Mouse (Mus musculus): ENCODE measurements around the gene Kcnrg. TPM values are rescaled to one million over a fixed set of nuclear protein-coding genes. Genes with fewer than 3 reads are reported as not detected.

The Kcnrg gene
- total RNA-seq, 4 experiments from 2014 or later: 0.12 to 0.34 TPM; not detected in 2

DNA sequence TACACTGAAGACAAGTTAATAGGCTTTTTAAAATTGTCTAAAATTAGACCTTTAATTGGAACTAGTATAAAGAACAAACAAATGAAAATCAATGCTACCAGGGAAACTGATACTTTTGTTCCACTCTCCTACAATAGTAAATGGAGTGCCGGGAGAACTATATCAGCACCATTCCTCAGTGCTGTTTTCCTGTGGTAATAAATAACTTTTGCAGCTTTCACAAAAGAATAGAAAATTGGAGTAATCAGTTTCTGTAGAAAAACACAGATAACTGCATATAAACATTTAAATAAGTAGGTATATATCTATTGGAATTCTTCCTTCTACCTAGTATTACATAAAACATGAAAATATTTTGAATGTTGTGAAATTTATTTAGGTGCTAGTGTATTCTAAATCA is 38.3 kb downstream of the Kcnrg start:
- DNase-seq (ENCODE audit: low spot score in 2 of 2): no peak

GRCm38 (mm10) chr14:61647182-61647880 is 40.1 kb downstream of the Kcnrg start:
- DNase-seq (ENCODE audit: low spot score in 2 of 2): peak in 1 of 2 experiments; percentile 18

GRCm38 (mm10) chr14:61647881-61648684 is 40.8 kb downstream of the Kcnrg start:
- DNase-seq (ENCODE audit: low spot score in 2 of 2): peak in 1 of 2 experiments; percentile 12

- DNase-seq (ENCODE audit: low spot score in 2 of 2): peak; percentile 92 to 95
Measured at GRCm38 (mm10) chr14:61648685-61649504, 41.6 kb downstream of the Kcnrg start.

DNA sequence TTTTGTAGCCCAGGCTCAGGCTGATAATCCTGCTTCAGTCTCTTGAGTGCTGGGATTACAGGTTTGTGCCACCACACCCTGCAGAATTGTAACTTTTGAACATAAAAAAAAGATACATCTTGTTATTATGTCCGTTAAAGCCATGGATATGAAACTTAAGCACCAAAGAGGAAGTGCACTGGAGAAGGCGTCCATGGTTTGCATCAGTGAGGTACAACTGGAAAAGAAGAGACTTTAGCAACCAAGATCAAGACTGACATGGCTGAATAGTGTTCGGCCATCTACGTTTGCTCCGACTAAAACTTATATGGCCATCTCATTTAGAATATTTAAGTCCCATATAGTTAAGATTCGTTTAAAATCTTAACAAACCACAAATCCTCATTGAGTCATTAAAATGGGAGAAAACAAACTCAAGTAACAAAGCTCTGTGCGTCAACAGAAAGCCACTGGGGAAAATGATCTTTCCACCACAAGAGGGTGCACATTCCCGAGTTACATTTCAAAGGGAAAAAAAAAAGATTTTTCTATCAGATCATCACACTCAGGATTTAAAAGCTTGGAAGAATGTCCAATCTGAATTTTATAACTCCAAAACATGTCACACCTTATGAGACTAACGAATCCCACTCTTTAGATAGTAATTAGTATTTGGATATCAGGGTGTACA is 43.2 kb downstream of the Kcnrg start:
- DNase-seq (ENCODE audit: low spot score in 2 of 2): no peak

- no peak for DNase-seq (ENCODE audit: low spot score in 2 of 2)
Measured at GRCm38 (mm10) chr14:61656469-61656868, 49.2 kb downstream of the Kcnrg start.

DNA sequence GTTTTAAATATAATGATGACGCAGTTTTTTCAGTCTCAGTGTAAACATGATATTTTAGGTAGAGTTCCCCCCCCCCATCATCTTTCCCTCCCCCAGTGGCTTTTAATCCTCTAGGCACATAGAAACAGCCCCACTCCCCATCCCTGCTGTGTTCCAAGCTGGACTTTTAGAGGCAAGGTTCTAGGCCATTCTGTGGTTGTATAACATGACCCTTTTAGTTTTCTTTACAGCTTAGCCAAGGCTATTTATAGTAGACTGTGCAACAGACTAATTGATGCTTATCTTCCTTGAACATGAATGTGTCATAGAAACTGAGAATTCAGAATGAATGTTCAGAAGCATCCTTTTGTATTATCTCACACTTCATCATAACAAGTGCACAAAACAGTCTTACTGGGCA is 54.2 kb downstream of the Kcnrg start:
- DNase-seq (ENCODE audit: low spot score in 2 of 2): no peak

DNA sequence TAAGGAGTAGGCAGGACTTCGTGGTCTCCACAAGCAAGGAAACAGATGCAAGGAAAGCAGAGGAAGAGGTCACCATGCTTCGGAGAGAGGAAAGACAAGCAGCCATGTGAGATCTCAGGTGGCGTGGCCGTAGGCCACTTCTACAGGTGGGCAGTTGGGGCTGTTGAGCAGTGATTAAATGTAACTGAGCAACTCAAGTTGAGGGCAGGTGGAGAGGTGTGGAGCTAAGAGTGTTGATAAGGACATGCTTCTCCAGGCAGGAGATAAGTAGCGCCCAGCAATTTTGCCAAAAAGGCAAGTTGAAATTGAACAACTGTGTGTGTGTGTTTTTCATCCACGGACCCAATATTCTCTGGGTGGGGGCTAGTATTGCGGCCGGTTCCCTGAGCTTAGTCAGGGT is 55.0 kb downstream of the Kcnrg start:
- no peak for DNase-seq (ENCODE audit: low spot score in 2 of 2)

Small RNA genes lying within 50 kb of the gene (microRNA-seq; reads per million reads assigned to microRNA genes)
- 1,127 reads per million, percentile 81 among the genes with 10 or more reads in this experiment for gene Mir15a
- gene Mir16-1: 1,119 reads per million, percentile 81 among the genes with 10 or more reads in this experiment

Other genes starting within 250 kb of the Kcnrg start
- 1 to 10 TPM in 3 of 4 experiments, under 1 TPM in 1; 0.99 to 1.5 (median 1.2) TPM for gene Ebpl, start 247.0 kb upstream of the Kcnrg start, total RNA-seq (2022)
- gene Kpna3, start 167.6 kb upstream of the Kcnrg start, total RNA-seq (2022): 100 to 1,000 TPM; 113 to 141 (median 124) TPM
- 10 to 100 TPM; 48.0 to 64.3 (median 54.5) TPM for gene Spryd7, start 50.6 kb upstream of the Kcnrg start, total RNA-seq (2022)
- 10 to 100 TPM in 2 of 4 experiments, 1 to 10 TPM in 2; 8.7 to 10.4 (median 9.7) TPM for gene Trim13, start 9.2 kb upstream of the Kcnrg start, total RNA-seq (2022)

Measured in gastrocnemius, adult 8-10 months (tissue).